Mouse (Mus musculus) MEL (cell line): ENCODE results near the gene Slc44a1.

Source experiments
- CTCF ChIP-seq, 3 experiments: IDR thresholded peaks in 2 of 3; conservative IDR thresholded peaks in 1 of 3; 2 replicates each; pipeline ENCODE4 v1.5.1; 2011 to 2012; ENCODE audit warnings: low read length in 3 of 3, low read depth in 2 of 3, mild to moderate bottlenecking in 2 of 3, improper control_type of control experiment in 1 of 3, inconsistent platforms in 1 of 3, mixed read lengths in 1 of 3, moderate library complexity in 1 of 3; ENCODE audit not compliant: control insufficient read depth in 1 of 3, insufficient read depth in 1 of 3, poor library complexity in 1 of 3, severe bottlenecking in 1 of 3
- EP300 ChIP-seq, 2 experiments: IDR thresholded peaks; 2 replicates each; pipeline ENCODE4 v1.6.1; 2011; ENCODE audit warnings: improper control_type of control experiment in 2 of 2, low read length in 2 of 2, low read depth in 1 of 2, mild to moderate bottlenecking in 1 of 2
- ETS1 ChIP-seq: IDR thresholded peaks from 2 replicates; pipeline ENCODE4 v1.6.1; 2012; ENCODE audit warnings: low read depth, mild to moderate bottlenecking, inconsistent platforms, low read length, improper control_type of control experiment, moderate library complexity
- JUND ChIP-seq: IDR thresholded peaks from 2 replicates; pipeline ENCODE4 v1.6.1; 2011; ENCODE audit warnings: low read depth, mild to moderate bottlenecking, improper control_type of control experiment, low read length
- MEF2A ChIP-seq: IDR thresholded peaks from 2 replicates; pipeline ENCODE4 v1.6.1; 2014; ENCODE audit warnings: low read depth, mild to moderate bottlenecking, inconsistent platforms, low read length, improper control_type of control experiment; ENCODE audit not compliant: poor library complexity, insufficient replicate concordance, severe bottlenecking; ENCODE audit errors: extremely low read depth
- POLR2A ChIP-seq, 2 experiments: IDR thresholded peaks; 2 replicates each; pipeline ENCODE4 v1.6.1; 2011 to 2012; ENCODE audit warnings: low read length in 2 of 2, mild to moderate bottlenecking in 2 of 2, control low read depth in 1 of 2, improper control_type of control experiment in 1 of 2, low read depth in 1 of 2, moderate library complexity in 1 of 2; ENCODE audit not compliant: control insufficient read depth in 1 of 2, insufficient read depth in 1 of 2, poor library complexity in 1 of 2
- SIN3A ChIP-seq: IDR thresholded peaks from 2 replicates; pipeline ENCODE4 v1.6.1; 2012; ENCODE audit warnings: low read length, improper control_type of control experiment, inconsistent platforms
- TAL1 ChIP-seq: IDR thresholded peaks from 2 replicates; pipeline ENCODE4 v1.6.1; 2012; ENCODE audit warnings: mild to moderate bottlenecking, inconsistent platforms, low read length, moderate library complexity, mixed read lengths
- TBP ChIP-seq: IDR thresholded peaks from 2 replicates; pipeline ENCODE4 v1.8.0; 2011; ENCODE audit warnings: low read depth, low read length, improper control_type of control experiment
- USF2 ChIP-seq, 2 experiments: IDR thresholded peaks; 2 replicates each; pipeline ENCODE4 v1.6.1; 2011 to 2012; ENCODE audit warnings: improper control_type of control experiment in 2 of 2, low read length in 2 of 2, borderline replicate concordance in 1 of 2, inconsistent platforms in 1 of 2, low read depth in 1 of 2, mild to moderate bottlenecking in 1 of 2; ENCODE audit not compliant: insufficient read depth in 1 of 2
- ZMIZ1 ChIP-seq: IDR thresholded peaks from 2 replicates; pipeline ENCODE4 v1.6.1; 2012; ENCODE audit warnings: low read depth, mild to moderate bottlenecking, inconsistent platforms, low read length, improper control_type of control experiment, moderate library complexity

DNA sequence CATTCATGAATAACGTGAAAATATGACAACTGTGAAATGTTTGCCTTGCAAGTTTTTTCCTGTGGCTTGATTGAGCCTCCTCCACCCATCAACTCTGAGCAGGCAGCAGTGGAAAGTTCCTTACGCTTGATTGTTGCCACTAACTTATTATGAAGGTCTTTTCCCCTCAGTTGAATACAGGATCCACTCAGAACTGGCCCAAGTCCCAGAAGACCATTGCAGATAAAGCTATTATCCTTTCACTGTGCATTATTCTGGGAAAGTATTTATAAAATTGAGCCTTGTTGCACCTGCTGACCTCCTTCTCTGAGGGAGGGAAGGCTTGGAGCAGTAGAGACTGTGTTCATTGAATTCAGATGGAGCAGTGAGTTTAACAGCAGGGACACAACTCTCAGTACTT is 86.2 kb downstream of the Slc44a1 start:
- TF ChIP-seq TBP (no peak), USF2 (IDR thresholded peaks at IDR 0.05; ENCODE audit: borderline replicate concordance in 1 of 2, insufficient read depth in 1 of 2, low read depth in 1 of 2, low read length in 2 of 2) (no peak), ZMIZ1 (no peak), JUND (no peak), MEF2A (no peak), TAL1 (no peak), CTCF (IDR thresholded peaks at IDR 0.05 in 2 of 3, conservative IDR thresholded peaks at IDR 0.05 in 1 of 3; ENCODE audit: control insufficient read depth in 1 of 3, insufficient read depth in 1 of 3, low read depth in 2 of 3, low read length in 3 of 3, poor library complexity in 1 of 3, severe bottlenecking in 1 of 3) (no peak), EP300 (IDR thresholded peaks at IDR 0.05; ENCODE audit: low read depth in 1 of 2, low read length in 2 of 2) (no peak), POLR2A (IDR thresholded peaks at IDR 0.05; ENCODE audit: control insufficient read depth in 1 of 2, insufficient read depth in 1 of 2, low read depth in 1 of 2, low read length in 2 of 2, poor library complexity in 1 of 2) (no peak), SIN3A (no peak), ETS1 (no peak)
